Mouse (Mus musculus): Measurements from ENCODE around the gene Ccdc69.

Gene Ccdc69

DNA sequence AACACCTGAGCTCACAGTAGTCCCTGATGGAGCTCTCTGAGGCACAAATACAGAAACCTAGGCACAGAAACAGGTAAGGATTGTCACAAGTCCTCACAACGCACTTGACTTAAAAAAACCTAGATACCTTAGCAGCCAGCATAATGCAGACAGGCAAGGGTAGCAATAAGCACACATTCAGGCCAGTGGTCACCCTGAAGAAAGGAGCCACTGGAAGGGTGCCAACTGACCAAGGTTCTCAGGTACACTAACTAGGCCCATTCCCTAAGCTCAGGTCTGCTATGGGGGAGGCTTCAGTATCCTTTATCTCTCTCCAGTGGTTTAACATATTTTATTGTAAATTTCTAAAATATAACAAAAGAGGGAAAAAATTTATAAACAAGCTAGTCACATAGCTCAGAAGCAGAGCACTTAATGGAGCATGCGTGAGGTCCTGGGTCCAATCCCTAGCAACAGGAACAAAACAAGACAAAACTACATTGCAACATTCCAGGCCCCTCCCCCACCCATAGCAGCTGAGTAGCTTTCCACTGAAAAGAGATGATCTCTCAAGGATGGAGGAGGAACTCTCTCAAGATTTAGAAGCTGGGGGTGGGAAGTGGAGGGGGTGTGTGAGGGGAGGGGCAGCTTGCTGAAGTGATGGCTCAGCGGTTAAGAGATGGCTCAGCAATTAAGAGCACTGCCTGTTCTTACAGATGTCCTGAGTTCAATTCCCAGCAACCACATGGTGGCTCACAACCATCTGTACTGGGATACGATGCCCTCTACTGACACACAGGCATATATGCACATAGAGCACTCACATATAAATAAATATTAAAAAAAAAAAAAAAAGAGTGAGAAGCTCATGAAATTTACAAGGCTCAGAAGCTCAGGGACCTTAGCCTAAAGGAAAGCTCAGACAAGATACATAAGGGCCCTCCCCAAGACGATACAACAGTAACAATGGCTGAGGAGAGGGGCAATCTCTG, 65.1 kb downstream of the Ccdc69 start:
- no peak for TF ChIP-seq GATA4 (IDR thresholded peaks at IDR 0.05; ENCODE audit: insufficient replicate concordance, low read length)

GRCm38 (mm10) chr11:55011440-55011839, 66.5 kb downstream of the Ccdc69 start:
- TF ChIP-seq GATA4 (IDR thresholded peaks at IDR 0.05; ENCODE audit: insufficient replicate concordance, low read length): no peak

DNA sequence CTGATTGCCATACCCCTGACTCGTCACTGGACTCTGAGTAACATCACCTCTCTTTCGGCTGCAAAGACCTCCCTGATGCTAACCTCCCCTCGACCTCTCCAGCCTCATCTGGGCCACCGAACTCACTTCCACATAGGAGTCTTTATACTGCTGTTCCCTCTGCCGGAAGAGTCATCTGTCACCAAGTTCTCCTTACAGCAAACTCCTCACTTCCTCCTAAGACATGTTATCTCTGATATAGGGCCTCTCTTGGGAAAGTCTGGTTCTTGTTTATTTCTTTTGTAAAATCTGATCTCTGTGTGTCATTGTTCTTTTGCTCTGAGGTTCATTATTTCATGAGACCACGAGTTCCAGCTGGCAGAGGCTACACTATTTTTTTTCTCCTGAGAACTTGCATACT, 69.7 kb downstream of the Ccdc69 start:
- no peak for TF ChIP-seq GATA4 (IDR thresholded peaks at IDR 0.05; ENCODE audit: insufficient replicate concordance, low read length)

GRCm38 (mm10) chr11:55005684-55006083, 72.2 kb downstream of the Ccdc69 start:
- no peak for TF ChIP-seq GATA4 (IDR thresholded peaks at IDR 0.05; ENCODE audit: insufficient replicate concordance, low read length)

- TF ChIP-seq GATA4 (IDR thresholded peaks at IDR 0.05; ENCODE audit: insufficient replicate concordance, low read length): no peak
These were observed 72.9 kb downstream of the Ccdc69 start for GRCm38 (mm10) chr11:55004970-55005502.

Measured in liver, adult (tissue).